Mouse (Mus musculus) activated CD4-positive, CD25-positive, alpha-beta regulatory T cell, adult 4 months (primary cell): ENCODE measurements around the gene Actr8. TPM values are rescaled to one million over a fixed set of nuclear protein-coding genes. Genes with fewer than 3 reads are reported as not detected.

Experiments
- ATAC-seq: one replicate; pipeline ENCODE4 v1.8.0; 2017
- polyA plus RNA-seq, 2 experiments: library from polyadenylated mRNA; unstranded; fragments of 100-300 nt; shearing (Covaris generic); gene quantifications; one replicate each; pipeline ENCODE4 v1.2.1; 2017

The Actr8 gene
- polyA plus RNA-seq, 2 experiments from 2014 or later: 32.8 to 45.4 TPM

DNA sequence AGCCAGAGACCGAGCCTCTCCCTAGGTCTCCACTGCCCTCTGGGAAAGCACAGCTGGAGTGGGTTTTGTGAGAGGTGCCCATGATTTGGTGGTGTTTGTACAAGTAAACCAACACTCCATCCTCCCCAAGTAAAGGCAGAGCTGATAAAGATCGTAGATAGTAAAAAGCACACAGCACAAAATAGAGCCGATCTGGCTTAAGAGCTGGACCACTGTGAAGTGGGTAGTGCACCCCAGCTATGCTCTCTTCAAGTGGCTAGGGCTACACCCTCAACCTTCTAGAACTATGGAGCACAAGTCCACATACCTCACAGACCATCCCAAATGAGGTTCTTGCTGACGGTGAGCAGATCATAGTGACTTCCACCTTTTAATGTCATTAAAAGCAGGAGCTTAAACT, 61.3 kb downstream of the Actr8 start:
- no peak for ATAC-seq

DNA sequence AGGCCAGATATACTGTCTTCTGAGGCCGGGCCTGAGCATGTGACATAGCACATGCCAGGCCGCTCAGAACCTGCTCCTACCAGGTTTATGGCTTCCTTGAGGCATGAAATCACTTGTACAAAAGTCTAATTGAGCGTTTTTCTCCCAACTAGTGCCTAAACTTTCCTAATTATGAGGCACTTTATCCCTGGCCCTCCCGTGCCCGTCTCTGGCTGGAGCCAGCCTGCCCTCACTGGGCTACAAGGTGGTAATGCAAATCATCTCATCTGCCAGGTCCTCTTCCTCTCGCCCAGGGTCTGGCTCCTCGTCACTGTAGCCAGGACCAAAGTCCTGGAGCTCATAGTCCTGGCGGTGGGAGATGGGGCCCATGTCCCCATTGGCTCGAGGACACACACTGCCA, 63.7 kb downstream of the Actr8 start:
- no peak for ATAC-seq

DNA sequence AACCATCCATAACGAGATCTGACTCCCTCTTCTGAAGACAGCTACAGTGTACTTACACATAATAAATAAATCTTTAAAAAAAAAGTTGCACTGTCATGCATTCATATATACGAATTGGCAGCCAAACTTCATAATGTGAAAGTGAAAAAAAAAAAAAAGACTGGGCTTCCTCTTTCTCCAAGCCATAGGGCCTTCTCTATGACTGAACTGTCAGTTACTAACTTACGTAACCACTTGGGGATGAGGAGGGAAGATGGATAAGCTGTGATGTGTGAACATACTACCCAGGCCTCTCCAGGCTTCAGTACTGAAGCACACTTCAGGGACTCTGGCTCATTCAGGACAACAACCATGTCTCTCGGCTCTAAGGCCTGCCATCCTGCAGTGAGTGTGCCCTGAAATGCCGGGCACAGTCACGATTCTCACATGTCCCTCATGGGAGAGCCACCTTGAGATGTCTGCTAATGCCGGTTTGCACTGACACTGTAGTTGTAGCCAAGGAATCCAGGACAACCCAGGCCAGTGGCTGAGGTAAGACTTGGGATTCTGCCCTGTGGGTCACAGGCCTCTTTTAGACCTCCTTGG, 65.3 kb downstream of the Actr8 start:
- ATAC-seq: no peak

DNA sequence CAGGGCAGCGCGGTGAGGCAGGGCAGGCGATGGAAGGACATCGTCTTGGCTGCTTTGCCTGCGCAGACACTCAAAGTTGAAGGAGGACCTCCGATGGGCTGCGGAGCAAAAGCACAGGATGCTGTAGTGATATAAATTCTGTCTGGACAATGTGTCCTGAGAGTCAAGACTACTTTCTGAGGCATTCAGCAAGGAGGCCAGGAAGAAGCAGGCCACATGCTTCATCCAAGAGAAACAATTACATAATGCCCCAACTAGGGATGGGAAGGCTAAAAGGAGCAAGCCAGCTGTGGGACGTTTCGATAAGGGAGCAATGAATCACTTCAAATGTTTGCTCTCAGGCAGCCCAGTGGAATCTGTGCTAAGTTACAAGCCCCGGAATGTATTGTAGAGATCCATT, 67.1 kb downstream of the Actr8 start:
- no peak for ATAC-seq

DNA sequence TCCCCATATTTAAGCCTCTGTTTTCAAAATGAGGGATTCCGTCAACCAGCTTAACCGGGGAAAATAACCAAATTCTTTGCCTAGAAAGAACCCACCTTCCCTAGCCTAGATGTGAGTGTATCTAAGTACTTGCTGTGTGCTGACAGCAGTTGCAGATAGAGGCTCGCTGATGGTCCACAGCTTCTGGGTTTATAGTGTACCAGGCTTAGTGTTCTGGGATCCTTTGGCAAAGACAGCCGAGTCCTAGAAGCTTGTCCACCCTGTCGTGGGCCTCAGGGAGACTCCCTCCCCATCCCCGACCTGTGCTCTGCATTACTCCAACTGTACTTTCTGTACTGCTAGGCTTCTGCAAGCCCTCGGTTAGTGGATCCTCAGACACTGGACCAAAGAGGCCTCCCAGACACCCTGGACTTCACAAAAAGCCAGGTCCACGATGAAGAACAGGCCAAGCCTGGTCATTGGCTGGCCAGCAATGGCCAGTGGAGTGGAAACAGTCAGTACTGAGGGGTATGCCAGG, 67.6 kb downstream of the Actr8 start:
- ATAC-seq: no peak

DNA sequence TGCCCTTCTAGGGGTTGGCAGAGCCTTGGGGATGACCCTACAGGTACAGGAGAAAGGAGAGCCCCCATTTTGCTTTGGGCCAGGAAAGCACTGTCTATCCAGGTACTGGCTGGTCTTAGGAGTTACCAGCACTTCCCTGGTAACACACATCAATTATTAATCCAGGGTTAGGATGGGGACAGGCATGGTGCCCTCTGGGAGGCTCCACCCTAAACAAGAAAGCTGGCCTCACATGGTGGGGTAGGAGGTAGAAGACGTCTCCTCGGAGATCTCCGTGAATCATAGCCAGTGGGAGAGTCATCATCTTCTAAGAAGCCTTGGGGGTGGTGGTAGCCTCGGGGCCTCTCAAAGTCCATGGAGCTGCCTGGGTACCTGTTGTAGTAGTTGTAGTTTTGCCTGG, 68.8 kb downstream of the Actr8 start:
- no peak for ATAC-seq

DNA sequence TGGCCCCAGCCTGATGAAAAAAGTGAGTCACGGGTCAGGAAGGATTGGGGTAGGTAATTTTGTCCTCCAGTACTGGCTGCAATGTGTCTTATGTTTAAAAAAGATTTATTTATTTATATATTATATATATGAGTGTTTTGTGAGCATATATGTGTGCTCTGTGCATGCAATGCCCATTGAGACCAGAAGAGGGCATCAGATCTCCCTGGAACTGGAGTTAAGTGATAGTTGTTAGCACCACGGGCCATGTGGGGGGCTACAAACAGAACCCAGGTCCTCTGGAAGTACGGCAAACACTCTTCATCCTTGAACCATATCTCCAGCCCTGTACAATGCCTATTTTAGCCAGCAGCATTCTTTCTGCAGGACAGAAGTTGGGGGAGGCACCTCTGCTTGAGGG, 69.9 kb downstream of the Actr8 start:
- no peak for ATAC-seq

DNA sequence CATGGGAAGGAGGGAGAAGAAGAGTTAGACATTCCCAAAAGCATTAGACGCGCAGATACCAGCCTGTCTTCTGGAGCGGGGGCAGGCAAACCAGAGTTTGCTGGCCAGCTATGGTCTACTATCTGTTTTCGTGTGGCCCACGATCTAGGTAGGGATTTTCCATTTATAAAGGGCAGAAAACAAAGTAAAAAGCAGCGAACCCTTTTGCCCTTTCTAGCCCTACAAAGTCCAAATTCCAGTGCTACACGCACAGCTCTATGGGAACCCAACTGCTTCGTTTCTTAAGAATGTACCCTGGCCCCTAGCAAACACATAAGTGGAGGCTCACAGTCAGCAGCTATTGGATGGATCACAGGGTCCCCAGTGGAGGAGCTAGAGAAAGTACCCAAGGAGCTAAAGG, 72.1 kb downstream of the Actr8 start:
- no peak for ATAC-seq

DNA sequence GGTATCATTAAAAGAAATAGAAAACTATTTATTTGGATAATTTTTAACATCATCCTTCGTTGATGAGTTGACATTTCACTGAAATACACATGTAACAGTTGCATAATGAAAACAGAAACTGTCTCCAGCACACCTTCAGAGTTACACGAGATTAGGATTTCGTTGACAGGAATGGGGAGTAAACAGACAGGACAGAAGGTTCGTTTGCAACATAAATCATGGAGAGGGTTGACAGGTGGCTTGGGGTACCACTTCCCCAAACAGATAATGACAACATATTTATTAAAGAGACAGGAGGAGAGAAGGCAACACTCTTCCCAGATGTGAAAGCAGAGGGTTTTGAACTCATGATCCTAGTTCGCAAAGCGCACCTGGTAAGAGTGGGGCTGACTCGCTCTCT, 76.8 kb downstream of the Actr8 start:
- no peak for ATAC-seq

Other genes with a start within 250 kb of the Actr8 start
- gene Selenok, start 10.0 kb upstream of the Actr8 start, polyA plus RNA-seq: 100 to 1,000 TPM; 350 to 355 TPM
- gene Il17rb, start 30.6 kb downstream of the Actr8 start, polyA plus RNA-seq: 1 to 10 TPM; 1.8 to 2.0 TPM
- under 1 TPM; 0.41 TPM for gene Chdh, start 30.7 kb downstream of the Actr8 start, polyA plus RNA-seq